Mouse (Mus musculus) heart, postnatal 36 days (tissue): Measurements from ENCODE around the gene Slc25a29. TPM values are rescaled to one million over a fixed set of nuclear protein-coding genes. Genes with fewer than 3 reads are reported as not detected.
"Not testable (repeated sequence)": the region's sequence is repeated elsewhere in the genome, so short reads cannot be mapped to it uniquely, and the experiment has no call there.

Experiments used
- DNase-seq, 2 experiments: peaks; one replicate each; pipeline ENCODE4 v3.0.0; 2021 to 2022
- intact Hi-C: fragments of 180-260 bp; cut with DNase I; formaldehyde crosslinking; loops from one replicate; pipeline ENCODE4 v1.15.1; 2025
- total RNA-seq, 2 experiments: library from RNA; stranded (reverse); gene quantifications; 2 replicates each; pipeline ENCODE4 v1.2.3; 2021

Slc25a29 gene
- total RNA-seq = 10 to 100 TPM in 1 of 2 experiments, 1 to 10 TPM in 1; 8.5 to 10.7 TPM

GRCm38 (mm10) chr12:108835840-108836409 lies at the start of gene Slc25a29, which contains the start of gene Slc25a47:
Gene Slc25a29, minus strand, starts transcription at chr12:108835883.
Gene Slc25a47, plus strand, starts transcription at chr12:108836046.
- intact Hi-C loops = loop anchor here (2.0 kb wide), 2 partner anchors 41 to 57 kb away; partner anchors contain the start of gene Wdr25
- DNase-seq = peak; percentile 95 to 96

GRCm38 (mm10) chr12:108882776-108883175 lies 47.1 kb upstream of the Slc25a29 start:
- no peak for DNase-seq

GRCm38 (mm10) chr12:108881192-108881591 lies 45.5 kb upstream of the Slc25a29 start:
- DNase-seq = no peak
- intact Hi-C loops = no loop called here

More at GRCm38 (mm10) chr12:108882776-108883175, 47.1 kb upstream of the Slc25a29 start:
- intact Hi-C loops = no loop called here

- intact Hi-C loops = no loop called here
- DNase-seq = no peak
These were observed 44.9 kb upstream of the Slc25a29 start for GRCm38 (mm10) chr12:108880606-108881005.

- no peak for DNase-seq
- intact Hi-C loops = no loop called here
These were observed 43.5 kb upstream of the Slc25a29 start for GRCm38 (mm10) chr12:108879138-108879537.

- intact Hi-C loops = no loop called here
These were observed 37.4 kb upstream of the Slc25a29 start for GRCm38 (mm10) chr12:108873122-108873521.

GRCm38 (mm10) chr12:108869575-108869974 lies 33.9 kb upstream of the Slc25a29 start:
- no peak for DNase-seq
- intact Hi-C loops = no loop called here

More at GRCm38 (mm10) chr12:108873122-108873521, 37.4 kb upstream of the Slc25a29 start:
- DNase-seq = no peak

GRCm38 (mm10) chr12:108865007-108865494 lies 29.4 kb upstream of the Slc25a29 start:
- intact Hi-C loops = no loop called here
- DNase-seq = no peak

GRCm38 (mm10) chr12:108858486-108858885 lies 22.8 kb upstream of the Slc25a29 start:
- intact Hi-C loops = no loop called here
- DNase-seq = no peak

GRCm38 (mm10) chr12:108857589-108858184 lies 22.0 kb upstream of the Slc25a29 start:
- DNase-seq = no peak
- intact Hi-C loops = no loop called here

GRCm38 (mm10) chr12:108857109-108857508 lies 21.4 kb upstream of the Slc25a29 start:
- no peak for DNase-seq
- intact Hi-C loops = no loop called here

- intact Hi-C loops = no loop called here
- DNase-seq = no peak
These were observed 20.5 kb upstream of the Slc25a29 start for GRCm38 (mm10) chr12:108856186-108856585.

GRCm38 (mm10) chr12:108855081-108855480 lies 19.4 kb upstream of the Slc25a29 start:
- DNase-seq = no peak
- intact Hi-C loops = no loop called here

- intact Hi-C loops = no loop called here
These were observed 17.1 kb upstream of the Slc25a29 start for GRCm38 (mm10) chr12:108852822-108853221.

GRCm38 (mm10) chr12:108850886-108851285 lies 15.2 kb upstream of the Slc25a29 start:
- DNase-seq = no peak
- intact Hi-C loops = no loop called here

More at GRCm38 (mm10) chr12:108852822-108853221, 17.1 kb upstream of the Slc25a29 start:
- no peak for DNase-seq

GRCm38 (mm10) chr12:108850129-108850528 lies 14.4 kb upstream of the Slc25a29 start:
- intact Hi-C loops = no loop called here
- DNase-seq = no peak

GRCm38 (mm10) chr12:108849488-108850022 lies 13.9 kb upstream of the Slc25a29 start:
- intact Hi-C loops = no loop called here
- no peak for DNase-seq

- DNase-seq, intact Hi-C loops: not testable (repeated sequence)
These were observed 12.3 kb upstream of the Slc25a29 start for GRCm38 (mm10) chr12:108848033-108848432.

- DNase-seq = no peak
- intact Hi-C loops = no loop called here
These were observed 7.0 kb upstream of the Slc25a29 start for GRCm38 (mm10) chr12:108842663-108843062.

- intact Hi-C loops = no loop called here
- no peak for DNase-seq
These were observed 5.5 kb upstream of the Slc25a29 start for GRCm38 (mm10) chr12:108841181-108841580.

GRCm38 (mm10) chr12:108836722-108837121 lies 1.0 kb upstream of the Slc25a29 start:
- intact Hi-C loops = loop anchor here (2.0 kb wide), 1 partner anchor 56 kb away; the partner anchor contains the start of gene Wdr25

More at GRCm38 (mm10) chr12:108836722-108837121, 1.0 kb upstream of the Slc25a29 start:
- no peak for DNase-seq
